Mouse (Mus musculus) MEL (cell line): ENCODE data around the gene Gm20721.

Experiments used
- CHD2 ChIP-seq: IDR thresholded peaks from 2 replicates; pipeline ENCODE4 v1.6.1; 2011; ENCODE audit warnings: low read length, improper control_type of control experiment
- CTCF ChIP-seq, 3 experiments: IDR thresholded peaks in 2 of 3; conservative IDR thresholded peaks in 1 of 3; 2 replicates each; pipeline ENCODE4 v1.5.1; 2011 to 2012; ENCODE audit warnings: low read length in 3 of 3, low read depth in 2 of 3, mild to moderate bottlenecking in 2 of 3, improper control_type of control experiment in 1 of 3, inconsistent platforms in 1 of 3, mixed read lengths in 1 of 3, moderate library complexity in 1 of 3; ENCODE audit not compliant: control insufficient read depth in 1 of 3, insufficient read depth in 1 of 3, poor library complexity in 1 of 3, severe bottlenecking in 1 of 3
- ELF1 ChIP-seq: IDR thresholded peaks from 2 replicates; pipeline ENCODE4 v1.6.1; 2014; ENCODE audit warnings: low read depth, mild to moderate bottlenecking, inconsistent platforms, low read length, improper control_type of control experiment, moderate library complexity
- HCFC1 ChIP-seq: IDR thresholded peaks from 2 replicates; pipeline ENCODE4 v1.6.1; 2012; ENCODE audit warnings: low read depth, mild to moderate bottlenecking, inconsistent platforms, low read length, improper control_type of control experiment, moderate library complexity
- KAT2A ChIP-seq: conservative IDR thresholded peaks from 2 replicates; pipeline ENCODE4 v1.6.1; 2012; ENCODE audit warnings: low read depth, low read length, improper control_type of control experiment, inconsistent platforms
- MXI1 ChIP-seq: IDR thresholded peaks from 2 replicates; pipeline ENCODE4 v1.6.1; 2011; ENCODE audit warnings: mild to moderate bottlenecking, low read depth, low read length, improper control_type of control experiment
- POLR2A ChIP-seq, 2 experiments: IDR thresholded peaks; 2 replicates each; pipeline ENCODE4 v1.6.1; 2011 to 2012; ENCODE audit warnings: low read length in 2 of 2, mild to moderate bottlenecking in 2 of 2, control low read depth in 1 of 2, improper control_type of control experiment in 1 of 2, low read depth in 1 of 2, moderate library complexity in 1 of 2; ENCODE audit not compliant: control insufficient read depth in 1 of 2, insufficient read depth in 1 of 2, poor library complexity in 1 of 2
- SIN3A ChIP-seq: IDR thresholded peaks from 2 replicates; pipeline ENCODE4 v1.6.1; 2012; ENCODE audit warnings: low read length, improper control_type of control experiment, inconsistent platforms

GRCm38 (mm10) chr2:174284807-174285457, 61.6 kb downstream of the Gm20721 start:
- TF ChIP-seq HCFC1 (no peak), KAT2A (no peak), ELF1 (no peak), CHD2 (no peak), CTCF (IDR thresholded peaks at IDR 0.05 in 2 of 3, conservative IDR thresholded peaks at IDR 0.05 in 1 of 3; ENCODE audit: control insufficient read depth in 1 of 3, insufficient read depth in 1 of 3, low read depth in 2 of 3, low read length in 3 of 3, poor library complexity in 1 of 3, severe bottlenecking in 1 of 3) (no peak), POLR2A (IDR thresholded peaks at IDR 0.05; ENCODE audit: control insufficient read depth in 1 of 2, insufficient read depth in 1 of 2, low read depth in 1 of 2, low read length in 2 of 2, poor library complexity in 1 of 2) (no peak), SIN3A (no peak), MXI1 (no peak)
